Mouse (Mus musculus): ENCODE measurements around the gene Eps8l1.

Eps8l1 gene

DNA sequence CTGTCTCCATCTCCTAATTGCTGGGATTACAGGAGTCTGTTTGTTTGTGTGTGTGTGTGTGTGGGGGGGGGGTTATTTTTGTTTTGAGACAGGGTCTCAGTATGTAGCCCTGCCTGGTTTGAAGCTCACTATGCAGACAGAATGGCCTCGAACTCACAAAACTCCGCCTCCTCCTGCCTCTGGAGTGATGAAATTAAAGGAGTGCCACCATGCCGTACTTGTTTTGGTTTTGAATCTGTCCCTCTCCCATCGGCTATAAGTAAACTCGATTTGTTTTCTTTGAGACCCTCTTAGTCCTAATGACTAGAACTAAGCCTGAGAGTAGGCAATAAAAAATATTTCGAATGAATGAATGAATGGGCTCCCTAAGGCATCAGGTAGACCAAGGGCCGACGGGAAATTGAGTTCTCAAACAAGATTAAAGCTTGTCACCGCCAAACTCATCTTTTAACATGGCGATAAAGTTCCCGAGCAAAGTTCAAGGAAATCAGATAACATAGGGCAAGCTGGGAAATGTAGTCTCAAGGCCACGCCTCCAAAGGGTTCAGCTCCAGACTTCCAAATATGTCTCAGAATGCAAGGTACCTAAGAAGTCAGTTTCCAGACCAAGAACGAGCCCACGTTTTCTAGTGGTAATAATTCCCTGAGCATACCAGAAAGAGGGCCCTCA, 42.1 kb downstream of the Eps8l1 start:
- in situ Hi-C loops (cut with MboI; ENCODE audit: low pct_unique_long_range_greater_than_20kb in 1 of 2, low sequenced_read_pairs in 2 of 2, unreplicated experiment in 1 of 2), result no loop called here

DNA sequence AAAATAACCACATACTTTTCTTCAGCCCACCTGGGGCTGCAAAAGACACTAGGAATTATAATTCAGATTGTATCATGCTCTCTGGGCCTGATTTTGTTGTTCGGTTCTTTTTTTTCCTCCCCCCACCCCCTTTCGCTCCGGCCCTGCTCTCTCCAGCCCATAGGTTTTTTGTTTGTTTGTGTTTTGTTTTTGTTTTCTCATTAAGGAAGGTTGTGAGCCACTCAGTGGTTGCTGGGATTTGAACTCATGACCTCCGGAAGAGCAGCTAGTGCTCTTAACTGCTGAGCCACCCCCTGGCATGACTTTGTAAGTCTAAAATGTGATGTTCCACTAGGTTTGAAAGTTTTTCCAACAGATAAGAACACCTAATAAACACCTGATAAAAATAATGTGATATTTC, 42.6 kb downstream of the Eps8l1 start:
- in situ Hi-C loops (cut with MboI; ENCODE audit: low pct_unique_long_range_greater_than_20kb in 1 of 2, low sequenced_read_pairs in 2 of 2, unreplicated experiment in 1 of 2), result no loop called here

- in situ Hi-C loops (cut with MboI; ENCODE audit: low pct_unique_long_range_greater_than_20kb in 1 of 2, low sequenced_read_pairs in 2 of 2, unreplicated experiment in 1 of 2), result no loop called here
Observed at GRCm38 (mm10) chr7:4503858-4504257, 43.4 kb downstream of the Eps8l1 start.

GRCm38 (mm10) chr7:4504646-4505435, 44.4 kb downstream of the Eps8l1 start:
- in situ Hi-C loops (cut with MboI; ENCODE audit: low pct_unique_long_range_greater_than_20kb in 1 of 2, low sequenced_read_pairs in 2 of 2, unreplicated experiment in 1 of 2), result no loop called here

DNA sequence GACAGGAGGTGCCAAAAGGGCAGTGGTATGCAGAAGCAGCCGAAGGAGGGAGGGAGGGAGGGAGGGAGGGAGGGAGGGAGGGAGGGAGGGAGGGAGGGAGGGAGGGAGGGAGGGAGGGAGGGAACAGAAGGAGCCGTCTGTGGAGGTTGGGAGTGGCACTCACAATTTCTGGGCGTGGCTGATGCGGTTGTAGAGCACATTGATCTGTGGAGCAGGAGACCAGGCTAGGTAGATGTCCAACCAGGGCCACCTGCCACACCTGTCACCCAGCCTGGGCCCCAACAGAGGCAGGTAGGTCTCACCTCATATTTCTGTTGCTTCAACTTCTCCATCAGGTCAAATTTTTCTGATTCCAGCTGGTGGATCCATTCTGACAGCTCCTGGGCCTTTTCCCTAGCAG, 46.7 kb downstream of the Eps8l1 start:
- in situ Hi-C loops (cut with MboI; ENCODE audit: low pct_unique_long_range_greater_than_20kb in 1 of 2, low sequenced_read_pairs in 2 of 2, unreplicated experiment in 1 of 2), result no loop called here

DNA sequence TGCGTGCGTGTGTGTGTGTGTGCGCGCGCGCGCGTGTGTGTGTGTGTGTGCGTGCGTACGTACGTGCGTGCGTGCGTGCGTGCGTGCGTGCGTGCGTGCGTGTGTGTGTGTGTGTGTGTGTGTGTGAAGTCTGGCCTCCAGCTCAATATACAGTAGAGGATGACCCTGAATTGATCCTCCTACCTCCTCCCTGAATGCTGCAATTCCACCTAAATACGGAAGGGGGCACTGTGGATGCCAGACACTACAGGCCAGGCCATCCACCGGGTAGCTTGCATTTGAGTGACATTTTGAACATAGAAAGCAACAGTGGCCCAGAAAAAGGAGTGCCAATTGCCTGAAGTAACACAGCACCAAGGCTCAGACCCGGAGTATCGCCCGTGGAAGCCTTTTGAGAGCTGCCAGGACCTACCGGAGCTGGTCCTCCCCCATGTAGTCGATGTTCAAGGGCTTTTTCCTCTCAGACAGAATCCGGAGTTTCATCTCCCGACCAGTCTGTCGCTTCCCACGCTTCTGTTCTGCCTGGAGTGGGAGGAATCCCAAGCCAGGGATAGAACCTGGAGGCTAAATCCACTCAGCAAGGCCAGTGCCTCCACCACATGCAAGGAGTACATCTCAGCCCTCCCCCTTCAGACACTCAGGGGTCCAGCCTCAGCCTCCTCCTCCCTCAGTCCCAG, 47.7 kb downstream of the Eps8l1 start:
- in situ Hi-C loops (cut with MboI; ENCODE audit: low pct_unique_long_range_greater_than_20kb in 1 of 2, low sequenced_read_pairs in 2 of 2, unreplicated experiment in 1 of 2), result no loop called here

- in situ Hi-C loops (cut with MboI; ENCODE audit: low pct_unique_long_range_greater_than_20kb in 1 of 2, low sequenced_read_pairs in 2 of 2, unreplicated experiment in 1 of 2), result no loop called here
Observed at GRCm38 (mm10) chr7:4508739-4509116, 48.3 kb downstream of the Eps8l1 start.

- in situ Hi-C loops (cut with MboI; ENCODE audit: low pct_unique_long_range_greater_than_20kb in 1 of 2, low sequenced_read_pairs in 2 of 2, unreplicated experiment in 1 of 2), result loop anchor here in 1 of 2 experiments (10.0 kb wide), 1 partner anchor 385 kb away; no protein-coding TSS in a partner anchor
Observed at GRCm38 (mm10) chr7:4509863-4510608, 49.6 kb downstream of the Eps8l1 start.

GRCm38 (mm10) chr7:4511489-4512224, 51.2 kb downstream of the Eps8l1 start:
- in situ Hi-C loops (cut with MboI; ENCODE audit: low pct_unique_long_range_greater_than_20kb in 1 of 2, low sequenced_read_pairs in 2 of 2, unreplicated experiment in 1 of 2), result loop anchor here in 1 of 2 experiments (10.0 kb wide), 1 partner anchor 387 kb away; no protein-coding TSS in a partner anchor

- in situ Hi-C loops (cut with MboI; ENCODE audit: low pct_unique_long_range_greater_than_20kb in 1 of 2, low sequenced_read_pairs in 2 of 2, unreplicated experiment in 1 of 2), result loop anchor here in 1 of 2 experiments (10.0 kb wide), 1 partner anchor 388 kb away; no protein-coding TSS in a partner anchor
Observed at GRCm38 (mm10) chr7:4513236-4513635, 52.8 kb downstream of the Eps8l1 start.

- in situ Hi-C loops (cut with MboI; ENCODE audit: low pct_unique_long_range_greater_than_20kb in 1 of 2, low sequenced_read_pairs in 2 of 2, unreplicated experiment in 1 of 2), result loop anchor here in 1 of 2 experiments (10.0 kb wide), 1 partner anchor 389 kb away; no protein-coding TSS in a partner anchor
Observed at GRCm38 (mm10) chr7:4513829-4514712, 53.6 kb downstream of the Eps8l1 start.

DNA sequence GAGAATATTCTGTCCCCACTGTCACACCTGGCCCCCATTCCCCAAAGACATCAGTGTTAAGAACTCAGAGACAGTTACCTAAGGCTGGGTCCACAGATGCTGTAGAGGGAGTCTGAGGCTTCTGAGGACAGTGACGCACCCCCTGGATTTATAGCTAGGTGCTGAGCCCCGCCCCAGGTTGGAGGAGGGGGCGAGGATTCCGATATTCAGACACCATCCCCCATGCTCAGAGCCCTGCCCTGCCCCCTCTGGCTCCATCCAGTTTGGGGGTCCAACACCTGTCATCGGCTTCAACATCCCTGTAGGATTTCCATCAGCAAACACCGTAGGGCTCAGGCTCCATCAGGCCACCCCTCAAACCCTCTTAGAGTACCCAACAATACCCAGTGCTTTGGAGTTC, 55.4 kb downstream of the Eps8l1 start:
- in situ Hi-C loops (cut with MboI; ENCODE audit: low pct_unique_long_range_greater_than_20kb in 1 of 2, low sequenced_read_pairs in 2 of 2, unreplicated experiment in 1 of 2), result loop anchor here in 1 of 2 experiments (10.0 kb wide), 1 partner anchor 391 kb away; no protein-coding TSS in a partner anchor

DNA sequence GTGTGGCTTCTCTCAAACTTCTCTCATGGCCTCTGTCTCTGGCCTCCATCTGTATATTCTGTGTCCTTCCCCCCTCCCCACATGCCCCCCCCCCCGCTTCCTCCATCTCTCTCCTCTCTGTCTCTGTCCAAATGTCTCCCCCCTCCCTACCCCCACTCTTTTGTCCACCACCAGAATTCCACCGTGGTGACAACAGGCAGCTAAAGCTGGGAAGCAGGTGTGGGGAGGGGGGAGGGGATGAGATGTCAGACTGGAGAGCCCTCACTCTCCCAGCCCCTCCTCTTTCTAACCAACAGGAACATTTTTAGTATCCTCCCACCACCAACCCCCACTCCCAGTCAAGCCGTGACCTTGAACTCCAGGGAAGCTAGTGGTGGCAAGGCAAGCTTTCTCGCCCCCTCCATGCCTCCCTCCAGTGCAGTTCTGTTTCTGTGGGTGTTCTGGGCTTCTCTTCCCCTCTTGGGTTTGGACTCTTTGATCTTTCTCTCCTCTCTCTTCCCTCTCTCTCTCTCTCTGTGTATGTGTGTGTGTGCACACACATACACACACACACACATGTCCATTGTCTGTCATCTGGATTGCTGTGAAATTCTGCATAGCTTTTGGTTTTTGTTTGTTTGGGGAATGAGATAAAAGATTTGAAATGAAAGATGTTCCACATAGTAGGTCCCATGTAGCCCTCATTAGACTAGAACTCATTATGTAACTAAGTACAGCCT, 56.0 kb downstream of the Eps8l1 start, which contains the start of gene Tnnt1:
Gene Tnnt1 (minus strand): TSS at position 51 of the 719 bp plus-strand sequence.
- in situ Hi-C loops (cut with MboI; ENCODE audit: low pct_unique_long_range_greater_than_20kb in 1 of 2, low sequenced_read_pairs in 2 of 2, unreplicated experiment in 1 of 2), result loop anchor here in 1 of 2 experiments (10.0 kb wide), 1 partner anchor 392 kb away; no protein-coding TSS in a partner anchor

- in situ Hi-C loops (cut with MboI; ENCODE audit: low pct_unique_long_range_greater_than_20kb in 1 of 2, low sequenced_read_pairs in 2 of 2, unreplicated experiment in 1 of 2), result loop anchor here in 1 of 2 experiments (10.0 kb wide), 1 partner anchor 394 kb away; no protein-coding TSS in a partner anchor
Observed at GRCm38 (mm10) chr7:4518487-4518886, 58.0 kb downstream of the Eps8l1 start.

- in situ Hi-C loops (cut with MboI; ENCODE audit: low pct_unique_long_range_greater_than_20kb in 1 of 2, low sequenced_read_pairs in 2 of 2, unreplicated experiment in 1 of 2), result no loop called here
Observed at GRCm38 (mm10) chr7:4521231-4522003, 60.9 kb downstream of the Eps8l1 start.
